Mouse (Mus musculus) right cerebral cortex, postnatal 25 days (tissue): ENCODE measurements around the gene Tssk3.
"Not testable (repeated sequence)": the region's sequence is repeated elsewhere in the genome, so short reads cannot be mapped to it uniquely, and the experiment has no call there.

ENCODE experiments used
- DNase-seq: peaks from one replicate; pipeline ENCODE4 v3.0.0; 2022

Gene Tssk3

DNA sequence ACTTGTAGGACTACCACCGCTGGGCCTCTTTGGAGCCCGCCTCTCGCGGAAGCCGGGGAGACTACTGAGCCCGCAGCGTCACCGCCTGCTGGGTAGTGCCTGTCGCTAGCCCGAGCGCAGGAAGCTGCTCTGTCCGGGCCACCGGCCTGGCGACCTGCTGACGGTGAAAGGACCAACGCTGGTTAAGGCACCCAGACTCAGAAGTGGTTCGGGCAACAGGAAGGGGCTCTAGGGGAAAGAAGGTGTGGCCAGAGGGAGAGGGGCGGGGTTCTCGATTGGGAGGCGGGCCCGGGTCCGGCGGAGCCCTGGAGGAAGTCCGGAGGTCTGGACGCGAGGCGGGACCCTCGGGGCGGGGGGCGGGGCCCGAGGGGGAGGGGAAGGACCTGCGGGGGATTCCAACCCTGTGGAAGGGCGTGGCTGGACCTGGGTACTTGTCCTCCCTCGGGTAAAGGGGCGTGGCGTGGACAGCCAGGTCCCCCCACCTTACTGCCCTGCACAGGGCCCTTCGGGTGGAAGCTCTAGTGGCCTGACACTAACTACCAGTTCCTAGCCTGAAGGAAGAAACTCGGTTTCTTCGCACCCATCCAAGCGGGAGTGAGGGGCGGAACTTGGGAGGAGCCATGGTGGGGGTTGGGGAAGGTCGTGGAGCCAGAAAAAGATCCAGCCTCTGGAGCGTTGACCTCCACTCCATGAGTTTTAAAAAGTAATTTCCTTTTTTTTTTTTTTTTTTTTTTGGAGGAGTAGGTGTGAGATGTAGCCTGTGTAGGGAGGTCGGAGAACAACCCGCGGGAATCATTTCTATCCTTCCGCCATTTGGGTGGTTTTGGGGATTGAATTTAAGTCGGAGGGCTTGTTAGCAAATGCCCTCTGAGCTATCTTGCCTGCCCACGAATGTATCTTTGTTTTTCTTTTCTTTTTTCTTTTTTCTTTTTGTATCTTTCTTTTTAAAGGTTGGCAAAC is 10.1 kb upstream of the Tssk3 start:
- peak; percentile 75 for DNase-seq

GRCm38 (mm10) chr4:129500017-129500416 is 9.2 kb upstream of the Tssk3 start:
- DNase-seq: no peak

GRCm38 (mm10) chr4:129498941-129499340 is 8.1 kb upstream of the Tssk3 start:
- DNase-seq: no peak

DNA sequence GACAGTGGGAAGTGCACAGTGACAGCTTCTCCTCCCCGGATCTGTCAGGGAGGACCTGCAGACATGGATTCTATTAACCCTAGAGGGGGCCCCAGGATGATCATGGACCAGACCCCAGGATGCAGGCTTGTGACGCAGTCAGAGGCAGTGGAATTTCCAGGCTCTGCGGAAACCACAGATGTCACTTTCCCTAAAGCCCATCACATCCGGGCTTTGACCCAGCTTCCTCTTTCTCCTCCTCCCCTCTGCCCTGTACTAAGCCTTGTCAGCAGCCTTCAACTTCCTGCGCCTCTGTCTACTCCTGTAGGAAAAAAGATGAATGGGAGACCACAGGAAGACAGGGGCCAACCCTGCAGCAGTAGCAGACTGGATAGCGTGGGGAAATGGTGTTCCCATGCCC is 5.8 kb upstream of the Tssk3 start:
- DNase-seq: no peak

DNA sequence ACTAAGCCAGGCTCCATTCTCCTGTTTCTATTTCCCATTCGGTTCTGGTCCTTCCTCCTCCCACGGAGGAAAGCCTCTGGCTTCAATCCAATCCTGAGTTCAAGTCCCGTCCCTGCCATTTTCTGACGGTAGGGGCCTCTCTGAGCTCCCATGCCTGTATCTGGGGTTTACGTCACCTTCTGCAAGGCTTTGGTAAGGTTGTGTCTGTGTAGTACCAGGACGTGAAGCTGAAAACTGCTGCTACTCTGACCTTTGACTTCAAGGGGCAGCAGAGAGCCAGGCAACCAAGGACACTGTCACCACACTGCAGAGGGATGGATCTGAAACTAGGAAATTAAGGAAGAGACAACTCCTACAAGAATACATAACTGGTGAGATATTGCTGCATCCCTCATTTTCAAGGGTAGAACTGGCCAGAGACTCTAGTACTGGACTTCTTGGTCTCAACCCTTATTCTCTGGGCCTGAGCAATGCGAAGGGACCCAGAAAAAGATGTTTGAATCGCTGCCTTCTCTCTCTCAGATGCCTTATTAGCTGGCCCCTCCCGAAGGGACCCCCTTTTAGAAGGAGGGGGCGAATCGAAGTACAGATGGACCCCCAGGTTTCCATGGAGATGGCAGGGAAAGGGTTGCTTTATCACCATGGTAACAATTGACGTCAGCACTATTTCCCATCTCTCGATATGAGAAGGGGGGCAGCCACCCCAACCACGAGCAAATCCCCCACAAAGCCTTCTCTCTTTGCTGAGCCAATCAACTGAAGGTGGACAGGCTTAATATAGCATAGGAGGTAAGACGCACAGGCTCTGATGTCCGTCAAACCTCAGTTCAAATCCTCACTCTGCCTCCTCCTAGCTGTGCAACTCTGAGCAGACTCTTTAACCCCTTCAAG is 5.1 kb upstream of the Tssk3 start:
- DNase-seq: peak; percentile 49

GRCm38 (mm10) chr4:129494681-129495080 is 3.9 kb upstream of the Tssk3 start:
- no peak for DNase-seq

GRCm38 (mm10) chr4:129481090-129481489 is 9.7 kb downstream of the Tssk3 start:
- DNase-seq: no peak

GRCm38 (mm10) chr4:129479863-129480262 is 11.0 kb downstream of the Tssk3 start:
- DNase-seq: no peak

DNA sequence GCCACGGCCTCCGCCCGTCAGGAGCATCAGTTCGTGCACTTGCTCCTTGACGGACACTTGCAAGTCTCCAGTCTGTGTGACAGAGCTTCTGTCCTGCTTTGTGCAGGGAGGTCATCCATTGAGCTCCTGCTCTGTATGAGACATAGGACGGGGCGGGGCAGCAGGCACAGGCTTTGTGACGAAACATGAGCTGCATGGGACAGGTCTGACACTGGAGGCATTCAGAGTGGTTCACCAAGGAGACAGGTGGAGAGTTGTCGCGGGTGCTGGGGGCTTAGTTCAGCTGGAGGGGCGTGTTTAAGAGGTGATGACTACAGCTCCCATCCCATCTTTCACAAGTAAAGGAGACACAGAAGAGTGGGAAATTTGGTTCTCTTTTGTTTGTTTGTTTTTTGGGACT is 14.8 kb downstream of the Tssk3 start:
- no peak for DNase-seq

DNA sequence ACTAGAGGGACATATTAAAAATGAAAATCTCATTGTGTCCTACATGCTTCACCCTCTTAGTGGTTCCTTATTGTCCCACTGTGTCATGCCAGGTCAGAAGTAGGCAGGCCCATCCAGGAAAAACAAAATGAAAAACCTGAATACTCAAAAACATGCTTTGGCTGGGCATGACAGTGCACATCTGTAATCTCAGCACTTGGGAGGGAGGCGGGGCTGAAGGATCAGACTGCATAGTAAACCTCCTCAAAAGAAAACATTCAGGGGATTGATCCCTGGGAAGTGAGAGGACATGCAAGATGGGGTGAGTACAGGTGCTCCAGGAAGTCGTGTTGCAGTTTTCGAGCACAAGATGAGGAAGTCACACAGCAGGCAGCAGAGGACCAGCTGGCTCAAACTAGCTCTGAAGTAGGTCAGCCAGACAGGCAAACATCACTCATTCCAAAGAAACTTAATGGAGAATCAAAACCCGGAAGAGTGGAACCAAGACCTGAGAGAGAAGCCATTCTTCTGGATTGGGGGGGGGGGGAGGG is 26.5 kb downstream of the Tssk3 start:
- no peak for DNase-seq

GRCm38 (mm10) chr4:129463097-129464059 is 27.4 kb downstream of the Tssk3 start:
- DNase-seq: no peak

DNA sequence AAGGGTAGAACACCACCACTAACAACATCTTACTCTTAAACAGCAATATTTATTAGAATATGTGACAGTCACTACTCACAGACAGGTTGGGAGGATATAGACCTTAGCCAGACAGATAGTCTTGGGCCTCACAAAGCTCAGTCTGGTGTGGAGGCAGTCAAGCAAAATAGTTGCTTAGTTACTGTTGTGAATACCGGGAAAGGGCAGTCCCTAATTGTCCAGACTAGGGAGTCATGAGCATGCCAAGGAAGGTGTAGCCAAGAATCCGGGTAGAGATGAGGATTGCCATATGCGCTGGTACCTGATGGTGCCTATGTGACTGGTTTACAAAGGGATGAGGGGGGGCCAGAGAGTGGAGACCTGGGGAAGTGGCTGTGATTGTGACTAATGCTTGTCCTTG is 28.7 kb downstream of the Tssk3 start:
- DNase-seq: no peak

DNA sequence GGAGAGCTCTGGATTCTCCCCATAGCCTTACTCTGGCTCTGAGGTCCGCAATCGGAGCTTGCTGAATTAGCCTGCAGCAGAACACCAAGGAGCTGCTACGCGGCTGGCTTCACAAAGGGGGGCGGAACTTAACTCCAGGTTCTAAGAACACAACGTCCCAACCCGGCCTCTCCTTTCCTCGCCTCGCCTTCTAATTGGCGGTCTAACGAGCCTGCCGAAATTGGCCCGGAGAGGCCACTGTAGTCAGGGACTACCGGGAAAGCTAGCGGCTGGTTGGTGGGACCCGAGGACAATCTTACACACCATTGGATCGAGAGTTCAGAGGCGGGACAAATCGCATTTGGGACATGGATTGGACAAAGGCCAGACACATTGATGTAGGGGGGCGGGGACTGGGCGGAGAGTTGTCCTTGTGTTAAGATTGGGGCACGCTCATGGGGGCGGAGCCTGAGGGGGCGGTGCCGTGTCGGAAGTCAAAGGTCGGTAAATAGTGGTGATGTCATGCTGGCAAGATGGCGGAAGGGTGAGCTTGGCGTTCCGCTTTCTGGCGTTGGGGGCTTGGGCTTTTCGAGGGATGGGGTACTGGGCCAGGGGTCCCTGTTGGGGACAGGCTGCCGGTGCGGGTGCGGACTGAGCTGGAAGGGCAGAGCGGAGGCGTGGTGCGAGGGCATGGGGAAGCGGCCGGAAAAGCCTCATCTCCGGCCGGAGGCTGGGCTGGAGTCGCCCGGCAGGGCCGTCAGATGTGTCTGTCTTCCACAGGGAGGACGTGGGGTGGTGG is 29.4 kb downstream of the Tssk3 start, which contains the start of gene Bsdc1:
Bsdc1 (plus strand) TSS at position 399 of the 778 bp plus-strand sequence.
- peak; percentile 98 for DNase-seq

DNA sequence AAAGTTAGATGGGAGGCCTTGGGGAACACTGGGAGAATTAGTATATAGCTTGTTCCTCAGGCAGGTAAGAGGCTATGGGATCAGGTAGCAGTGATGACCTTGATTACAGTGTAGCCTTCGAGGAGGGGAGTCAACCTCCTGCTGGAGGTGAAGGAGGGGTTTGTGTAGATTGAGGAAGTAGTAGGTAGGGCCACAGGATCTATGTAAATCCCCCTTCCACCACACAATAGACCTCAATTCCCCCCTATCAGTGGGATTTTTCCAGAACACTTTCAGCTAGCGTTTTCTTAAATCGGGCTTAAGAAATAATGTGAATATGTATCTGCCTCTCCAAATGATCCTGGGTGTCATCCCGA is 30.0 kb downstream of the Tssk3 start:
- no peak for DNase-seq

GRCm38 (mm10) chr4:129459726-129460125 is 31.1 kb downstream of the Tssk3 start:
- DNase-seq: no peak

DNA sequence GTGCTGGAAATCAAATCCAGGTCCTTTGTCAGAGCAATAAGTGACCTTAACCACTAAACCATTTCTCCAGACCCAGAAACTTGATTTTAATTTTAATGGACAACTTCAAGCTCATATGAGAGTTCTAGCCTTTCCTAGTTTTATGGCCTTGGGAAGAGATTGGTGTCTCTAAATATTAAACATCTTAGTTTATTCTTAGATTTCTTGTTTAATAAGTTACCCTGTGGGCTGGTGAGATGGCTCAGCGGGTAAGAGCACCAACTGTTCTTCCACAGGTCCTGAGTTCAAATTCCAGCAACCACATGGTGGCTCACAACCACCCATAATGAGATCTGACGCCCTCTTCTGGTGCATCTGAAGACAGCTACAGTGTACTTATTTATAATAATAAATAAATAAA is 33.5 kb downstream of the Tssk3 start:
- DNase-seq: not testable (repeated sequence)

DNA sequence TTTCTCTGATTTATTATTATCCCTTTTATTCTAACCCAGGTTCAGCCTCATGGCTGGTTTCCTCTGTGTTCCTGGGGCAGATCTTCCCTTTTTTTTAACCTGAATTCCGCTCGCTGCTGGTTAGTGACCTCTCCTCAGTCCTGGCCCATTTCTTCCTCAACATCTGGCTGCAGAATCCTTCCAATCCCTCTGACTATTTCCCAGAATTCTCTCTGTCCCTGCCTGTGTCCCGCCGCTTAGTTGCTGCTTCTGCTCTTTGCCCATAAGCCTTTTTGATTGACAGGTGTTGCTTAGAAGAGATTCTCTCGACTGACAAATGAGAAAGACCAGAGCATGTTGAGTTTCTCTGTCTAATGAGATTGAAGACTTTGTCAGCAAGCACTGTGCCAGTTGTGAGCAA is 34.7 kb downstream of the Tssk3 start:
- no peak for DNase-seq

DNA sequence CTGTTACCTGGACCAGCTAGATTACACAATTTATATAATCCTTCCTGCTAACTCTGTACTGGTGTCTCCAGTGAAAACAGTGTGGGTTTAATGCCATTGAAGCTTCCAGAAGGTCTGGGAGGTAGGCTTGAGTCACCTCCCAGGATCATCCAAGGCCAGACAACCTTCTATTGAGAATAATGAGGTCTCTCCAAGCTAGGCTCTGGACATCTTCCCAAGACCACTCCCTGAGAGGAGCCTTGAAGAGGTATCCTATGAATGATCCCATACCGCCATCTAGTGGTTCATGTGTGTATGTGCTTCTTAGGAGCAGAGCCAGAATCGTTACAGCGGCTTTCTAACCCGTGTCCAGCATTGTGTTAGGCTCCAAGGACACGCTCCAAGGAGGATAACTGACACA is 35.6 kb downstream of the Tssk3 start:
- peak; percentile 55 for DNase-seq

DNA sequence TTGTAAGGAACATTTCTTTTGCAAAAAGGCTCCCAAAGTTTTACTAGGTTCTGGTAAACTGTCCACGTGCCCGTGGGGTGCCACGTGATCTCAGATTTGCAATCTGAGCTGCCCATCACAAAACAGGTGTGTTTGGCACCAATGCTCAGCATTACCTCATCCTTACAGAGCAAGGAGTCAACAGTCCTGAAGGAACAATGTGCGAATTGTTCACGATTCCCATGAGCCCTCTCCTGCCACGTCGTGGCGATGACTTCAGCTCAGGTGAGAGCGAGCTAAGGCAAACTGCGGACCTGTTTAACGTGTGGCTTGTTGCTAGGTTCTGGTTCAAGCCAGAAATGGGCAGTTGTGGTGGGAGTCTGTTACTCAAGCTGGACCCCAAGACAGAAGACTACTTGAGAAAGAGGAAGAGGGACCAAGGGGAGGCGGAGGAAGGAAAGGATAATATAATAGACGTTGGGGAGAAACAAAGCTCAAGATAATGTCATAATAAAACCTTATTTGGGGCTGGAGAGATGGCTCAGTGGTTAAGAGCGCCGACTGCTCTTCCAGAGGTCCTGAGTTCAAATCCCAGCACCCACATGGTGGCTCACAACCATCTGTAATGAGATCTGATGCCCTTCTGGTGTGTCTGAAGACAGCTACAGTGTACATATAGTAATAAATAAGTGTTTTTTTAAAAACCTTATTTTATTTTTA is 39.2 kb downstream of the Tssk3 start:
- DNase-seq: no peak

DNA sequence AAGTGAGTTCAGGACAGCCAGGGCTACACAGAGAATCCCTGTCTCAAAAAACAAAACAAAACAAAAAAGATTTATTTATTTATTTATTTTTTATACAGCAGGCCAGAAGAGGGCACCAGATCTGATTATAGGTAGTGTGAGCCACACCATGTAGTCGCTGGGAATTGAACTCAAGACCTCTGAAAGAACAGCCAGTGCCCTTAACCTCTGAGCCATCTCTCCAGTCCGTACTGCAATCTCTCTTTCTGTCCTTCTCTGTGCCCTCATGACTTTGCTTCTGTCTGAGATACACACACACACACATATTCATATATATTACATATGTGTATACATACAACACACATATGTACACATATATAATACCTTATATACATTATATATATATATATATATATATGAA is 40.0 kb downstream of the Tssk3 start:
- no peak for DNase-seq

- no peak for DNase-seq
Measured at GRCm38 (mm10) chr4:129448713-129449112, 42.1 kb downstream of the Tssk3 start.
